ENCODE assay signal across 24 mouse cellular contexts in genomic region chr9:102002920-102003319, GRCm38 (mm10).
DNase-seq lines count a peak whose midpoint lies in the region; ATAC-seq lines count a peak whose summit lies in the region.
"Had no signal": no experiment of that assay in that cellular context is flagged by ENCODE, and none has a peak within 500 bp of the region (broad histone marks: within the 10 kb centered on the region; RNA-seq: fewer than 3 reads in every experiment).

No protein-coding gene starts in this region.

- 0 out of 2 replicates have a peak, but pooled peaks cover 8% of the 10 kb centered on the region for H3K4me1 ChIP-seq in intestine, embryonic 14.5 days (replicated peaks; ENCODE audit: control insufficient read depth, insufficient read depth, low read length)
- no peaks in the 10 kb centered on the region for H3K4me1 ChIP-seq in intestine, embryonic 16.5 days (ENCODE audit: control insufficient read depth, insufficient read depth, low read length)
- peaks cover 13% of the 10 kb centered on the region for H3K4me1 ChIP-seq in midbrain, embryonic 10.5 days
- peaks cover 12% of the 10 kb centered on the region; the same call in 1 of the 2 replicates for H3K4me1 ChIP-seq in midbrain, embryonic 13.5 days (replicated peaks)

- H3K9ac ChIP-seq in intestine, embryonic 14.5 days (ENCODE audit: low read length) = no peak overlapping the region
- no peak overlapping the region for H3K9ac ChIP-seq in intestine, embryonic 16.5 days (ENCODE audit: low read depth, low read length)
- no peak overlapping the region for H3K9ac ChIP-seq in midbrain, embryonic 13.5 days (replicated peaks)
- H3K9ac ChIP-seq: forebrain, embryonic 13.5 days; hindbrain, embryonic 14.5 days; neural tube, embryonic 15.5 days had no signal

- no peak overlapping the region for H3K4me2 ChIP-seq in intestine, embryonic 14.5 days (ENCODE audit: low read length)
- no peak overlapping the region for H3K4me2 ChIP-seq in intestine, embryonic 16.5 days (ENCODE audit: low read depth, low read length)
- H3K4me2 ChIP-seq in midbrain, embryonic 13.5 days (replicated peaks) = no peak overlapping the region
- H3K4me2 ChIP-seq: forebrain, embryonic 13.5 days; heart, embryonic 11.5 days; hindbrain, embryonic 14.5 days; neural tube, embryonic 15.5 days had no signal

- WGBS in intestine, embryonic 14.5 days = 39% methylated on average over 5 of the region's 5 CpGs
- 41% methylated on average over 5 of the region's 5 CpGs for WGBS in intestine, embryonic 16.5 days
- WGBS in midbrain, embryonic 10.5 days = 46% methylated on average over 5 of the region's 5 CpGs
- WGBS in midbrain, embryonic 13.5 days = 26% methylated on average over 5 of the region's 5 CpGs

- no peaks in the 10 kb centered on the region for H3K36me3 ChIP-seq in intestine, embryonic 14.5 days (ENCODE audit: control insufficient read depth, insufficient read depth, low read length)
- no peaks in the 10 kb centered on the region for H3K36me3 ChIP-seq in intestine, embryonic 16.5 days (ENCODE audit: control insufficient read depth, insufficient read depth, low read length)
- H3K36me3 ChIP-seq in midbrain, embryonic 10.5 days = peaks cover 6% of the 10 kb centered on the region; the same call in 1 of the 2 replicates
- H3K36me3 ChIP-seq in midbrain, embryonic 13.5 days = peaks cover 18% of the 10 kb centered on the region
- H3K36me3 ChIP-seq: neural tube, embryonic 15.5 days had no signal

- H3K27ac ChIP-seq in intestine, embryonic 14.5 days (ENCODE audit: low read depth) = no peak overlapping the region
- no peak overlapping the region for H3K27ac ChIP-seq in intestine, embryonic 16.5 days (ENCODE audit: low read length)
- peak overlapping the region; percentile 6; the same call in 1 of the 2 replicates for H3K27ac ChIP-seq in midbrain, embryonic 10.5 days (replicated peaks)
- H3K27ac ChIP-seq in midbrain, embryonic 13.5 days = no peak overlapping the region
- H3K27ac ChIP-seq: forebrain, embryonic 13.5 days; hindbrain, embryonic 14.5 days; neural tube, embryonic 15.5 days had no signal

- no peak for ATAC-seq in intestine, embryonic 14.5 days (replicated peaks; ENCODE audit: low FRiP score, low TSS enrichment, low read depth)
- ATAC-seq in intestine, embryonic 16.5 days = no peak
- no peak for ATAC-seq in midbrain, embryonic 13.5 days
- ATAC-seq: forebrain, embryonic 13.5 days; inflammation-experienced regulatory T-cells, adult 6 months had no signal

- H3K4me3 ChIP-seq in intestine, embryonic 14.5 days (ENCODE audit: low read depth, low read length) = no peak overlapping the region
- H3K4me3 ChIP-seq in intestine, embryonic 16.5 days (ENCODE audit: low read length) = no peak overlapping the region
- H3K4me3 ChIP-seq in midbrain, embryonic 10.5 days = no peak overlapping the region
- no peak overlapping the region for H3K4me3 ChIP-seq in midbrain, embryonic 13.5 days (replicated peaks)
- H3K4me3 ChIP-seq: forebrain, embryonic 13.5 days; neural tube, embryonic 15.5 days had no signal

- H3K9me3 ChIP-seq in intestine, embryonic 14.5 days (ENCODE audit: control insufficient read depth, low read length) = 0 out of 2 replicates have a peak, but pooled peaks cover 2% of the 10 kb centered on the region
- no peaks in the 10 kb centered on the region for H3K9me3 ChIP-seq in intestine, embryonic 16.5 days (ENCODE audit: control insufficient read depth, low read length)
- no peaks in the 10 kb centered on the region; the same call in 1 of the 2 replicates for H3K9me3 ChIP-seq in midbrain, embryonic 10.5 days (replicated peaks)
- no peaks in the 10 kb centered on the region for H3K9me3 ChIP-seq in midbrain, embryonic 13.5 days
- H3K9me3 ChIP-seq: forebrain, embryonic 13.5 days; neural tube, embryonic 15.5 days had no signal

- H3K27me3 ChIP-seq in intestine, embryonic 14.5 days (replicated peaks; ENCODE audit: control insufficient read depth, insufficient read depth, low read length) = no peaks in the 10 kb centered on the region
- no peaks in the 10 kb centered on the region for H3K27me3 ChIP-seq in intestine, embryonic 16.5 days (replicated peaks; ENCODE audit: control insufficient read depth, insufficient read depth, low read length)
- 0 out of 2 replicates have a peak, but pooled peaks cover 11% of the 10 kb centered on the region for H3K27me3 ChIP-seq in midbrain, embryonic 10.5 days (ENCODE audit: low read depth, poor library complexity, severe bottlenecking)
- no peaks in the 10 kb centered on the region for H3K27me3 ChIP-seq in midbrain, embryonic 13.5 days
- H3K27me3 ChIP-seq: forebrain, embryonic 13.5 days; neural tube, embryonic 15.5 days had no signal

- DNase-seq in intestine, embryonic 14.5 days (ENCODE audit: low spot score) = peak; percentile 43
- no peak for DNase-seq in midbrain, embryonic 10.5 days (ENCODE audit: low spot score)
- peak; percentile 10 for DNase-seq in embryo, embryonic 10.5 days (ENCODE audit: low spot score)
- peak; percentile 21 for DNase-seq in embryo, embryonic 11 days
- no peak for DNase-seq in adrenal gland, postnatal 25 days
- DNase-seq: adrenal gland, adult 2 months; B cell, adult 2 months; cerebellum, adult 2 months; cerebellum, postnatal 14 days; gastrocnemius, postnatal 14 days; kidney, adult 2 months; kidney, postnatal 14 days; liver; lung, postnatal 14 days; retina, postnatal 1 day; right cerebral cortex, postnatal 14 days; thymus, postnatal 4 days had no signal

Comparison
In these comparisons a context has a peak if more than half of its experiments do, and no peak if none do; other contexts are left out.
1. DNase-seq: peak in intestine, embryonic 14.5 days (single experiment), embryo, embryonic 10.5 days (single experiment) and embryo, embryonic 11 days (single experiment); none in midbrain, embryonic 10.5 days (single experiment) and adrenal gland, postnatal 25 days (single experiment).